Mouse (Mus musculus) spleen, adult 18-20 months (tissue): ENCODE measurements around the gene Sox6.

Experiments
- DNase-seq, 2 experiments: peaks; one replicate each; pipeline ENCODE4 v3.0.0; 2022; ENCODE audit warnings: mixed read lengths in 2 of 2

Gene Sox6

DNA sequence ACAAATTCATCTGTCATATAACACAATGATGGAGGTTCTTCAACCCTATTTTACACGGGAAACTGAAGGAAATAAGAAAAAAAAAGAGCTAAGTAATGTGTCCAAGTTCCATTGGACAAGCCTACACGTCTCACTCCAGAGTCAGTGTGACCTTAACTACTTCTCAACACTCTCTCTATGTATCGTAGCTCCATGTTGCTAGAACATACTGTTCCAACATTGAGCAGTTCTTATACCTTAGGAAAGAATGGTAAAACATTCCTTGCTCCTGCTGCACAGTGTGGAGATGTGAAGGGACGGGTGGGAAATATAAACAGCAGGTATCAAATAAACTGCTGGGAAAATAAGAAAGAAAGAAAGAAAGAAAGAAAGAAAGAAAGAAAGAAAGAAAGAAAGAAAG, 209.3 kb downstream of the Sox6 start:
- no peak for DNase-seq

GRCm38 (mm10) chr7:115825295-115825694, 213.3 kb downstream of the Sox6 start:
- no peak for DNase-seq

DNA sequence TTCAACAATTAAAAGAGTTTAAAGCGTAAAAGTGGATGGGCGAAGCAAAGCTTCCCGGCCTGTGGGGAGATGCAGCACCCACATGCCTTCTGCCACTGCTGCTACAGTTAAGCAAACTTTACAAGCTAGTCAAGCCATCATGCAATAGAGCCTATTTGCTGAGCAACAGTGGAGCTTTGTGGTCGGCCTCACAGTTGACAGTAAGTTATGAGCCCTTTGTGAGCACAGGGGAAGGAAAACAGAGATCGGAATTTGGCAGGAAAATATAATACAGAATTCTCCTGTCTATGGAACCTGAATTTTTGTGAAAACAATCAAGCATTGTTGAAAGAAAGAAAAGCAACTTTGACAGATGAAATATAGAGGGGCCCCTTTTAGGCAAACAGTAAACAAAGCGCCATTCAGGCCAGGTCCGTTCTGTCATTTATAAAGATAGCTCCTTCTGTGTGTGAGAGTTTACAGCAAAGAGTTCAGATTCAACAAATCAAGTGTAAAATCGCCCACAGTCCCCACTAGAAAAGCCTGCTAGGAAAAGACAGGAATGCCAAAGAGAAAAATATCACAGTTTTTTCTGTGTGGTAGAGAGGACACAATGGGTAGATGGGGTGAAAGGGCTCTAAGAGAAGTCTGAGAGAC, 213.9 kb downstream of the Sox6 start:
- no peak for DNase-seq

DNA sequence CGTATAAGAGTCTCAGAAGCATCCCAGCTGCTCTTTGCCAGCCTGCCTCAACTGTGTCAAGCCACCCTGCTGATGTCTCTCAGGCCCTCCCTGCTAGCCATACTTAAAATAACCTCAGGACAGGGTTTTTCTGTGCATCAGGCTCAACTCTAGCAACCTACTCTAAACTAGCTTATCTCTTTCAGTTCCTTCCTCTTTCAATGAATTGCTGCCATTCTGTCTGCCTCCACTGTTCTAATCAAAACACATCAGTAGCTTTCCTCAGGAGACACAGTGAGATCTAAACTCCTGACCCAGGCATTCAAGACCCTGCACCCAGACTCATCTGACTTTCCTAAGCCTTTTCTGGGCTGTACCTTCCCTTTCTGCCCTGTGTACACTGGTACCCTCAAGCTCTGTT, 219.5 kb downstream of the Sox6 start:
- DNase-seq, result no peak

GRCm38 (mm10) chr7:115803256-115803655, 235.3 kb downstream of the Sox6 start:
- no peak for DNase-seq

- DNase-seq, result no peak
These were observed 244.3 kb downstream of the Sox6 start for GRCm38 (mm10) chr7:115794139-115794858.

GRCm38 (mm10) chr7:115792841-115793240, 245.8 kb downstream of the Sox6 start:
- DNase-seq, result no peak

GRCm38 (mm10) chr7:115789116-115789823, 249.3 kb downstream of the Sox6 start:
- no peak for DNase-seq

- no peak for DNase-seq
These were observed 254.3 kb downstream of the Sox6 start for GRCm38 (mm10) chr7:115783982-115784917.

GRCm38 (mm10) chr7:115780148-115780547, 258.4 kb downstream of the Sox6 start:
- no peak for DNase-seq

DNA sequence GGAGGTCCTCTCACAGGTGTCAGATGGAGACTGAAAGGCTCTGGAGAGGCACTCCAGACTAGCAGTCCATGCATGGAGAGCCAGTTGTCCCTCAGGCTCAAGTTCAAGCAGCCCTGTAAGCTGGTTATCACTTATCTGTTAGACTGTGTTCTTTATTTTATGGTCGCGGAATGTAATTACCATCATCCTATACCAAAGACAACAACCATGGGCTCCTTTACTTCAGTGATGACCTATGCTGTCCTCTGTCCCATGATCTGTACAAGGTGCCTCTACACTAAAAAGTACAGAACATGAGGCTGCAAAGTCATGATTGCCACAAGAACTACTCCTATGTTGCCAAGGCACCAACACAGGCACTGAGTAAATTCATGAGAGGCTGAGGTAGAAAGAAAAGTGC, 259.1 kb downstream of the Sox6 start:
- DNase-seq, result no peak

GRCm38 (mm10) chr7:115776736-115777135, 261.9 kb downstream of the Sox6 start:
- DNase-seq, result no peak

DNA sequence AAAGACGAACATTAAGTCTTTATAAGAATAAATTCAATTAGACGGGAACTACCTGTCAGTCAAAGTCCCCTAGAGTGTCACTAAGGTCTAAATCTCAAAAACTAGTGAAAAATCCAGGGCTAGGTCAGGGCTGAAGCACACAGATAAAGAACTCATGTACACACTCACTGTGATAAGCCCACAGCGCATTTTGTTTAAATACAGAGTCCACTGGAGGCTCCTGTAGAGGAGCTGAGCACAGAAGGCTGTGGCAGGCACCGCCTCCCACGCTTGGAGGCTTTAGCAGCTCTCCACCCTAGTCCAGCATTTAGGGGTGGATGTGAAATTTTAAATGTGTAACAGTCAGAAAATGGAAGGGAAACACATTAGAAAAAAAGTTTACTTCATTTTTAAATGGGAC, 262.3 kb downstream of the Sox6 start:
- DNase-seq, result no peak

DNA sequence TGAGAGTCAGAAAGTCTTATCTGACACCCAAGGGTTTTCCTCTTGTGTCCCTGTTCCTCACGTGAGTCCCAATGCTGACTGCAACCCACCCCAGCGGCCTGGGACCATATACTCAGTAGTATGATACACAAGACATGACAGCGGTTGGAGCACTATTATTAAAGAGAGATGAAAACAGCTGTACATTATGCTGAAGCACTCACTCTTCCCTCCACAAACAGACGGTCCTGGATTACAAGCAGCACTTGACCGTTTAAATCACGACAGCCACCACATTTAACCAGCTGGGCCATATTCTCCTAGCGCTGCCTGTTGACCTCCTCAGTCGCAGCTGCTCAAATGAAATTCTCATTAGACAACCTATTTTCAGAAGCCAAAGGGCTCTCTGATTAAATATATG, 272.3 kb downstream of the Sox6 start:
- no peak for DNase-seq

DNA sequence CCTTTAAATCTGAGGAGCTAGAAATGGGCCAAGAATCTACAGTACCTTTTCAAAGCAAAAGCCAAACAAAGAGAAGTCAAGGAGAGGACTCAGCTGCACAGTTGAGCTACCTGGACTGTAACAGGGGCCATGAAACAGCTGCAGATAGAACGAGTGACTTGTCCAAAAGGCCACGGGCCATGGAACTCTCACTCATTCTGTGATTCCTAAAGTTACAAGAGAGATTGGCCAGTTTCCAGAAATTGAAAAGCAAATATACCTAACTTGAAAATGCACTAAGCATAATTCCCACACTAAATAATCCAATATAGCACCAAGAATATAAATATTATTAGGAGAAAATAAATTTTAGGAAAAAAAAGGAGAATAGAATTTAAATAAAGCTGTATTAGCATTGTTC, 274.7 kb downstream of the Sox6 start:
- DNase-seq, result no peak

DNA sequence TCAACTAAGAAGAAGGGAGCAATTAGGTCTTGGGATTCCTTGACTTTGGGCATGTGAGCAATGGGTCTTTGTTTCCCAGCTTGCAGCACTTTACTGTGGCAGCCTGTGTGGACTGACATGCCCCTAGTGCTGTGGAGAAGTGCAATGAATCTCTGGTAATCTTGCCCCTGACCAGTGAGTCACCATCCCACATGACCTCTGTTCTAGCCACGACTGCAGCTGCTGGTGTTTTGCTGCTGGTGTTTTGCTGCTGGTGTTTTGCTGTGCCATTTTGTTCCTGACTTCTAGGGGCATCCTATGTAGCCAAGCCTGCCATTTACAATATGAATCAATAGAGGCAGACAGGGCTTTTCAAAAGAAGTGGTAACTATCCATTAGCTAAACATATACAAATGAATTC, 280.4 kb downstream of the Sox6 start:
- no peak for DNase-seq

DNA sequence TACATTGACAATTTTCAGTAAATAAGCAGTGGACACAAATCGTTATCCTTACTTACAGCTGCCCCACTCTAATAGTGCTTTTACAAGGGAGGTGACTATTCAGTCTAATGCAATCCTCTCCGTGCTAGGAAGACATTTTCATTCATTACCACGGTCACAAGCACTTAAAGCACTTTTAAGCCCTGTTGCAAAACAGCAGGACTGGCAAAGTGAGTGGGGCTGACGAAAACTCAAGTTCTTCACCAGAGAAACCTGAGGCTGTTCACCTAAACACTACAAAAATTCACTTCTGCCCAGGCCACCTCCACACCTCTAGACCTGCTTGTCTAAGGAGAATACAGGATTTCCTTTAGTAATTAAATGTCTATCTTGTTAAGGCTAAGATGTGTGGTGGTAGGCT, 283.3 kb downstream of the Sox6 start:
- DNase-seq, result no peak

DNA sequence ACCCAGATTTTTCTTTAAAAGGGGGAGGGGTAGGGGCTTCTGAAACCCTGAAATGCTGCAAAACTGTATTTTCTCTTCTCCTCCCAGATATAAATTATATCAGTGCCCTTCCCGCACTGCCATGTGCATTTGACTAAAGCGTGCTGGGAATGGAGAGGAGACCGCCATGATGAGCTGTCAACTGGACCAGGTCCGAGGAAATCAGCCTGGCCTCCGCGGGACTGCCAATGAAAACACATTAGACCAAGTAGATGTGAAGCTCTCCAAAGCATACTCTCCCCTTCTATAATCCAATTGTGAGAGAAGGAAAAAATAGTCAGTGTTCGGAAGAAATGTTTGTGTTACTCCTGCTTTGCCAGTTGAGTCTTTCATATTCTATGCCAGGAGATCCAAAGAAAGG, 284.4 kb downstream of the Sox6 start:
- DNase-seq, result no peak

- DNase-seq, result no peak
These were observed 286.4 kb downstream of the Sox6 start for GRCm38 (mm10) chr7:115752121-115752634.

GRCm38 (mm10) chr7:115751083-115751482, 287.5 kb downstream of the Sox6 start:
- DNase-seq, result no peak

DNA sequence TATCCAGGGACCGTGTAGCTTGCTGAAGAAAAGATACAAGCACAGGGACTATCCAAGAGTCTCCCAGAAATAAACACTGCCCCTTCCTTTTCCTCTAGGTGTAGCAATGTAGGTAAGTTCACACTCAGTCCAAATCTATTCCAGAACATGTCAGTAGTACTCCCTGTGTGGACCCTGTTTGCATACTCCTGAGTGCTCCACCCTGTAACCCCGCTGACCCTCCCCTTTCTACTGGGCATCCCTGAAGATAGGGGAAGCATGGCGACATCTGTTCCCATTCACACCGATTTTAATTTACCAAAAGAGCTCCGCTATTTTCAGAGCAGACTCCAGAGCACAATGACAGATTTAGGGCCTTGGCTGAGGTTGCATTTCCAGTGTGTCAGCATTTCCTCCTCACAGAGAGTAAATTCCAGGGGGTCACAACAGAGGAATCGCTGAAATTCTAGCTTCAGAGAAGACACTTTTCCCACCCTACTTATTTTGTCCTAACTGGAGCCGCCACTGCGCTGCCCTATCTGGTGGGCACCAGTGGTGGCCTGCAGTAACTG, 288.2 kb downstream of the Sox6 start:
- no peak for DNase-seq

DNA sequence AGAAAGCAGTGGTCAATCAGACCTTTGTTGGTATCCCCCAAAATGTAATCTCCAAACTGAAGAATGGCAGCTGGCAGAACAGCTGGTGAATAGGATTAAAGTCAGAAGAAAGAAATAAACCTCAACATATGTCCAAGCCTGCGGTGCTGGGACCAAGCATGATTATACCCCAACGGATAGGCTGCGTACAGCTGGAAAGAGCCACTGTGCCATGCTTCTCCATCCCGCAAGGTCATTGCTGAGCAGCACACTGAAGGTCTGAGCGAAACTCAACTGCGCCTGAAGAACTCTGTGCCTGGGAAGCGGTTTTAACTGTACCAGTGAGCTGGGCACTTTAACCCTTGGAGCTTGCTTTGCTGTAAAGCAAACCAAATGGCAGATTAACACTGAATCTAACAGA, 291.1 kb downstream of the Sox6 start:
- DNase-seq, result no peak
